Comparison of ENCODE assay signal across 9 mouse cellular contexts in genomic region chr1:116477703-116478102, GRCm38 (mm10).
DNase-seq lines count a peak whose midpoint lies in the region; ATAC-seq and TF ChIP-seq lines count a peak whose summit lies in the region.
"Had no signal": no experiment of that assay in that cellular context is flagged by ENCODE, and none has a peak within 500 bp of the region (broad histone marks: within the 10 kb centered on the region; RNA-seq: fewer than 3 reads in every experiment).

No protein-coding gene starts in this region.

- TF ChIP-seq CTCF in gastrocnemius, adult 2 months (IDR thresholded peaks at IDR 0.05): peak; percentile 74
- TF ChIP-seq CTCF in forebrain, postnatal 0 days (IDR thresholded peaks at IDR 0.05; ENCODE audit: low read depth): peak; percentile 69

- H3K27ac ChIP-seq in gastrocnemius, adult 2 months: no peak overlapping the region
- H3K27ac ChIP-seq in forebrain, postnatal 0 days (ENCODE audit: low read depth, low read length): no peak overlapping the region
- H3K27ac ChIP-seq: heart, embryonic 13.5 days had no signal

- H3K4me3 ChIP-seq in gastrocnemius, adult 2 months: no peak overlapping the region
- no peak overlapping the region for H3K4me3 ChIP-seq in forebrain, postnatal 0 days (ENCODE audit: low read depth, low read length)
- H3K4me3 ChIP-seq: heart, embryonic 13.5 days had no signal

- 0 out of 2 replicates have a peak, but pooled peaks have one; percentile 27 for ATAC-seq in forebrain, postnatal 0 days
- no peak for ATAC-seq in erythroblast, adult 5-6 weeks (replicated peaks; ENCODE audit: low FRiP score, poor library complexity, severe bottlenecking)

- no peaks in the 10 kb centered on the region for H3K27me3 ChIP-seq in forebrain, postnatal 0 days (ENCODE audit: insufficient read depth, low read length)
- H3K27me3 ChIP-seq: heart, embryonic 13.5 days had no signal

- no peak overlapping the region for H3K9ac ChIP-seq in forebrain, postnatal 0 days
- H3K9ac ChIP-seq: heart, embryonic 13.5 days had no signal

- H3K4me1 ChIP-seq in forebrain, postnatal 0 days (ENCODE audit: insufficient read depth): no peaks in the 10 kb centered on the region
- H3K4me1 ChIP-seq: heart, embryonic 13.5 days had no signal

- H3K9me3 ChIP-seq in forebrain, postnatal 0 days (ENCODE audit: low read length): no peaks in the 10 kb centered on the region
- H3K9me3 ChIP-seq: heart, embryonic 13.5 days had no signal

- peak; percentile 41 for DNase-seq in gastrocnemius, adult 2 months
- no peak for DNase-seq in gastrocnemius, postnatal 25 days
- DNase-seq in 416B (ENCODE audit: low read depth): peak; percentile 46
- peak; percentile 4 for DNase-seq in c-Kit-positive CD71-negative TER-119-negative erythroid progenitor cells, embryonic 14.5 days (ENCODE audit: low read depth)
- DNase-seq in forebrain, postnatal 0 days: peak; percentile 48
- peak; percentile 47 for DNase-seq in layer of hippocampus, adult 9-10 months (ENCODE audit: low spot score)
- DNase-seq in ovary, postnatal 14 days (ENCODE audit: low spot score): peak; percentile 39

- H3K4me2 ChIP-seq in forebrain, postnatal 0 days (ENCODE audit: low read depth): no peak overlapping the region
- H3K4me2 ChIP-seq: heart, embryonic 13.5 days had no signal

- 22% methylated on average over 2 of the region's 2 CpGs for WGBS in forebrain, postnatal 0 days

- intact Hi-C loops in gastrocnemius, adult 2 months (cut with DNase I): no loop called here

- H3K36me3 ChIP-seq in forebrain, postnatal 0 days (ENCODE audit: insufficient read depth): no peaks in the 10 kb centered on the region
- H3K36me3 ChIP-seq: heart, embryonic 13.5 days had no signal
